In the genomic region with DNA sequence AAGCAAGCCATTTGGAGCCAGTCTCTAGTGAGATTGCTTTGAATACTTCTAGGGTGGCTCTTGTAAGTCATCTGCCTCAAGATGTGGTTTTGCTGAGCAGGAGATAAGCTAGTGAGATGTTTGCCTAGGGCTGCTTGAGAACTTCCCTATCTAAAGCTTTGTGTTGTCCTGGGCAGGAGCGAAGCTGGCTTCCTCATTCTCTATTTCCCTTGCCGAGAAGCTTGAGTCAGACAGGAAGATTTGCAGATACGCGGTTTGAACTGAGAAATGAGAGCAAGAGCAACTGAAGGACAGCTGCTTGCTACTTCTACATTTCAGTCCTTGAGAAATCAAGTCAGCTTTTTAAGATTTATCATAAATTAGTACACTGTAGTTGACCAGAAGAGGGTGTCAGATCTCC, we compare ENCODE assay signal across 8 mouse cellular contexts. TPM values are rescaled to one million over a fixed set of nuclear protein-coding genes. Genes with fewer than 3 reads are reported as not detected.
A peak's percentile ranks its signal among the peaks of the same experiment; 100 is the strongest.
DNase-seq lines count a peak whose midpoint lies in the region; ATAC-seq and TF ChIP-seq lines count a peak whose summit lies in the region.

No protein-coding gene starts in this region.

- H3K9ac ChIP-seq in kidney, postnatal 0 days (ENCODE audit: low read depth, low read length), result no peak overlapping the region
- H3K9ac ChIP-seq in hindbrain, embryonic 15.5 days, result no peak overlapping the region

- H3K36me3 ChIP-seq in kidney, postnatal 0 days (ENCODE audit: insufficient read depth, low read length), result peaks cover 14% of the 10 kb centered on the region; the same call in 1 of the 2 replicates
- peaks cover 23% of the 10 kb centered on the region for H3K36me3 ChIP-seq in hindbrain, embryonic 15.5 days

- peaks cover 11% of the 10 kb centered on the region; the same call in 1 of the 2 replicates for H3K4me1 ChIP-seq in kidney, postnatal 0 days (replicated peaks; ENCODE audit: insufficient read depth, low read length)
- H3K4me1 ChIP-seq in hindbrain, embryonic 15.5 days (replicated peaks), result peaks cover 29% of the 10 kb centered on the region

- no peaks in the 10 kb centered on the region for H3K27me3 ChIP-seq in kidney, postnatal 0 days (ENCODE audit: insufficient read depth, low read length)
- H3K27me3 ChIP-seq in hindbrain, embryonic 15.5 days, result no peaks in the 10 kb centered on the region

- no peaks in the 10 kb centered on the region for H3K9me3 ChIP-seq in kidney, postnatal 0 days (replicated peaks; ENCODE audit: low read length)
- H3K9me3 ChIP-seq in hindbrain, embryonic 15.5 days, result no peaks in the 10 kb centered on the region

- WGBS in kidney, postnatal 0 days, result 68% methylated on average over 4 of the region's 4 CpGs
- 63% methylated on average over 4 of the region's 4 CpGs for WGBS in hindbrain, embryonic 15.5 days

- H3K4me3 ChIP-seq in kidney, postnatal 0 days (replicated peaks; ENCODE audit: low read depth, low read length), result no peak overlapping the region
- H3K4me3 ChIP-seq in hindbrain, embryonic 15.5 days, result no peak overlapping the region

- peak; percentile 6 for DNase-seq in kidney, postnatal 0 days (ENCODE audit: low spot score)
- no peak for DNase-seq in kidney, postnatal 14 days
- peak; percentile 50 for DNase-seq in R1 (ENCODE audit: low read depth, low spot score)
- peak; percentile 51 for DNase-seq in naive thymus-derived CD4-positive, alpha-beta T cell, adult 2 months (ENCODE audit: low read depth)
- no peak for DNase-seq in gastrocnemius, adult 8-10 months (ENCODE audit: low spot score in 2 of 2)
- no peak for DNase-seq in thymus, postnatal 14 days
- DNase-seq in kidney, adult 9 months, result no peak

- no peak for ATAC-seq in kidney, postnatal 0 days (replicated peaks; ENCODE audit: low FRiP score, low read depth)
- ATAC-seq in hindbrain, embryonic 15.5 days (ENCODE audit: low FRiP score, low read depth), result no peak

- H3K4me2 ChIP-seq in kidney, postnatal 0 days (ENCODE audit: low read length), result no peak overlapping the region
- peak overlapping the region; percentile 90; the same call in 1 of the 2 replicates for H3K4me2 ChIP-seq in hindbrain, embryonic 15.5 days

- no peak for TF ChIP-seq CTCF in kidney, postnatal 0 days (IDR thresholded peaks at IDR 0.05; ENCODE audit: low read depth)

- no peak overlapping the region for H3K27ac ChIP-seq in kidney, postnatal 0 days
- H3K27ac ChIP-seq in hindbrain, embryonic 15.5 days (replicated peaks), result peak overlapping the region; percentile 2; the same call in 1 of the 2 replicates

RNA-seq across cellular contexts. Expression of a gene that starts 3.2 kb away (rescaled TPM):
- polyA plus RNA-seq in kidney, postnatal 0 days (2015; fragmentation: Nextera tagmentation; extraction: Ambion mirVana), result 1,586 and 1,624 TPM in 2 replicates
- 691 and 766 TPM in 2 replicates for polyA plus RNA-seq in hindbrain, embryonic 15.5 days (2015; fragmentation: Nextera tagmentation; extraction: Ambion mirVana)
- total RNA-seq in gastrocnemius, adult 8-10 months (2022), result 100 to 1,000 TPM; 403 to 496 (median 426) TPM

RNA-seq across cellular contexts. Expression of a gene that starts 13.2 kb away (rescaled TPM):
- polyA plus RNA-seq in kidney, postnatal 0 days (2015; fragmentation: Nextera tagmentation; extraction: Ambion mirVana), result 1.3 and 1.4 TPM in 2 replicates
- polyA plus RNA-seq in hindbrain, embryonic 15.5 days (2015; fragmentation: Nextera tagmentation; extraction: Ambion mirVana), result 0.45 and 0.50 TPM in 2 replicates
- total RNA-seq in gastrocnemius, adult 8-10 months (2022), result under 1 TPM; 0.15 to 0.63 (median 0.33) TPM

RNA-seq across cellular contexts. Expression of a gene that starts 13.7 kb away (rescaled TPM):
- 55.2 and 60.0 TPM in 2 replicates for polyA plus RNA-seq in kidney, postnatal 0 days (2015; fragmentation: Nextera tagmentation; extraction: Ambion mirVana)
- 105 and 113 TPM in 2 replicates for polyA plus RNA-seq in hindbrain, embryonic 15.5 days (2015; fragmentation: Nextera tagmentation; extraction: Ambion mirVana)
- total RNA-seq in gastrocnemius, adult 8-10 months (2022), result 10 to 100 TPM in 1 of 4 experiments, 1 to 10 TPM in 3; 6.7 to 10.3 (median 8.2) TPM

RNA-seq across cellular contexts. Expression of a gene that starts 14.4 kb away (rescaled TPM):
- polyA plus RNA-seq in kidney, postnatal 0 days (2015; fragmentation: Nextera tagmentation; extraction: Ambion mirVana), result 228 and 235 TPM in 2 replicates
- 275 and 297 TPM in 2 replicates for polyA plus RNA-seq in hindbrain, embryonic 15.5 days (2015; fragmentation: Nextera tagmentation; extraction: Ambion mirVana)
- 10 to 100 TPM; 25.3 to 34.0 (median 29.0) TPM for total RNA-seq in gastrocnemius, adult 8-10 months (2022)

RNA-seq across cellular contexts. Expression of a gene that starts 29.7 kb away (rescaled TPM):
- polyA plus RNA-seq in kidney, postnatal 0 days (2015; fragmentation: Nextera tagmentation; extraction: Ambion mirVana), result 27.9 and 28.1 TPM in 2 replicates
- polyA plus RNA-seq in hindbrain, embryonic 15.5 days (2015; fragmentation: Nextera tagmentation; extraction: Ambion mirVana), result 5.0 and 5.2 TPM in 2 replicates
- total RNA-seq in gastrocnemius, adult 8-10 months (2022), result under 1 TPM in 3 of 4 experiments, not detected in 1; 0.27 to 0.97 (median 0.40) TPM

Comparison
In these comparisons a context has a peak if more than half of its experiments do, and no peak if none do; other contexts are left out.
1. DNase-seq: peak in kidney, postnatal 0 days (single experiment), R1 (single experiment) and naive thymus-derived CD4-positive, alpha-beta T cell, adult 2 months (single experiment); none in kidney, postnatal 14 days (single experiment), gastrocnemius, adult 8-10 months (0 of 2), thymus, postnatal 14 days (single experiment) and kidney, adult 9 months (single experiment).